Mouse (Mus musculus) heart, postnatal 0 days (tissue): ENCODE data around the gene Plekhd1.

Experiments used
- CTCF ChIP-seq: IDR thresholded peaks from 2 replicates; pipeline ENCODE4 v1.5.1; 2016; ENCODE audit warnings: antibody characterized with exemption, control low read depth, low read depth
- EP300 ChIP-seq: IDR thresholded peaks from 2 replicates; pipeline ENCODE4 v1.6.1; 2016; ENCODE audit warnings: antibody characterized with exemption, low read depth

- TF ChIP-seq CTCF, result no peak
- no peak for TF ChIP-seq EP300
Measured at GRCm38 (mm10) chr12:80644506-80644868, 47.9 kb upstream of the Plekhd1 start.
